Mouse (Mus musculus): ENCODE results near the gene Oma1. TPM values are rescaled to one million over a fixed set of nuclear protein-coding genes. Genes with fewer than 3 reads are reported as not detected.

The Oma1 gene
- polyA plus RNA-seq, 3 experiments from 2014 or later: 21.6 to 35.0 (median 28.3) TPM

- no peak for ATAC-seq
Measured at GRCm38 (mm10) chr4:103358941-103359448, 45.4 kb downstream of the Oma1 start.

- ATAC-seq: no peak
Measured at GRCm38 (mm10) chr4:103382171-103382570, 68.6 kb downstream of the Oma1 start.

- ATAC-seq: no peak
Measured at GRCm38 (mm10) chr4:103385031-103385430, 71.4 kb downstream of the Oma1 start.

- no peak for ATAC-seq
Measured at GRCm38 (mm10) chr4:103385835-103386787, 72.5 kb downstream of the Oma1 start.

- no peak for ATAC-seq
Measured at GRCm38 (mm10) chr4:103387292-103387691, 73.7 kb downstream of the Oma1 start.

- ATAC-seq: no peak
Measured at GRCm38 (mm10) chr4:103388530-103389178, 75.0 kb downstream of the Oma1 start.

- ATAC-seq: no peak
Measured at GRCm38 (mm10) chr4:103389583-103389982, 76.0 kb downstream of the Oma1 start.

GRCm38 (mm10) chr4:103390499-103390898 is 76.9 kb downstream of the Oma1 start:
- ATAC-seq: no peak

- no peak for ATAC-seq
Measured at GRCm38 (mm10) chr4:103395066-103395465, 81.5 kb downstream of the Oma1 start.

- no peak for ATAC-seq
Measured at GRCm38 (mm10) chr4:103395905-103396304, 82.3 kb downstream of the Oma1 start.

- ATAC-seq: no peak
Measured at GRCm38 (mm10) chr4:103396876-103397275, 83.3 kb downstream of the Oma1 start.

GRCm38 (mm10) chr4:103402581-103402980 is 89.0 kb downstream of the Oma1 start:
- ATAC-seq: no peak

- ATAC-seq: no peak
Measured at GRCm38 (mm10) chr4:103405321-103405720, 91.7 kb downstream of the Oma1 start.

- no peak for ATAC-seq
Measured at GRCm38 (mm10) chr4:103410217-103410799, 96.7 kb downstream of the Oma1 start.

Other genes starting within 250 kb of the Oma1 start
- gene Mier1, start 199.4 kb upstream of the Oma1 start, polyA plus RNA-seq (2017; shearing (Covaris generic)): 10 to 100 TPM; 67.5 to 88.1 (median 83.0) TPM
- 1 to 10 TPM; 1.2 to 2.1 (median 1.4) TPM for gene Wdr78, start 199.3 kb upstream of the Oma1 start, polyA plus RNA-seq (2017; shearing (Covaris generic))
- 10 to 100 TPM; 21.1 to 24.4 (median 24.2) TPM for gene Slc35d1, start 98.6 kb upstream of the Oma1 start, polyA plus RNA-seq (2017; shearing (Covaris generic))
- not detected for gene 4921539E11Rik, start 22.9 kb upstream of the Oma1 start, polyA plus RNA-seq (2017; shearing (Covaris generic))